Mouse (Mus musculus): Measurements from ENCODE around the gene Neurl1a.
"Not testable (repeated sequence)": the region's sequence is repeated elsewhere in the genome, so short reads cannot be mapped to it uniquely, and the experiment has no call there.

The Neurl1a gene

GRCm38 (mm10) chr19:47178431-47179271, at the start of gene Neurl1a:
Gene Neurl1a, plus strand, starts transcription at chr19:47178820.
- no peak for DNase-seq (ENCODE audit: low spot score in 2 of 2)

DNA sequence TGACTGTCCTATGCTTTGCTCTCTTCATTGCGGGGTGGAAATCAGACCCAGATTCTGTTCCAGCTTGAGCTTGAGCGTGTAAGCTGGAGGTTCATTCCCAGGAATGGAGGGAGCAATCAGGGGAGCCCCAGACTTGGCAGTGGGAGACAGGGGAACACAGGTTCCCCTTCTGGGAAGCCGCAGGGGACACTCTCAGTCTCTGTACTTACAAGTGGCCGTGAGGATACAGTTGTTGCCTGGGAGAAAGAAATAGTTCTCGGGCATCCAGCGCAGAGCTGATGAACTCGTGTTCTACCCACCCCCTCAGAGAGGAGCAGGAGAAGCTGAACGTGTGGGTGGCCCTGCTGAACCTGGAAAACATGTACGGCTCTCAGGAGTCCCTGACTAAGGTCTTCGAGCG, 49.8 kb upstream of the Neurl1a start:
- DNase-seq (ENCODE audit: low spot score in 2 of 2): no peak

GRCm38 (mm10) chr19:47130551-47131125, 48.0 kb upstream of the Neurl1a start:
- peak; percentile 64 to 66 for DNase-seq (ENCODE audit: low spot score in 2 of 2)

- DNase-seq (ENCODE audit: low spot score in 2 of 2): peak; percentile 83 to 85
These were observed 45.5 kb upstream of the Neurl1a start for GRCm38 (mm10) chr19:47133161-47133560.

DNA sequence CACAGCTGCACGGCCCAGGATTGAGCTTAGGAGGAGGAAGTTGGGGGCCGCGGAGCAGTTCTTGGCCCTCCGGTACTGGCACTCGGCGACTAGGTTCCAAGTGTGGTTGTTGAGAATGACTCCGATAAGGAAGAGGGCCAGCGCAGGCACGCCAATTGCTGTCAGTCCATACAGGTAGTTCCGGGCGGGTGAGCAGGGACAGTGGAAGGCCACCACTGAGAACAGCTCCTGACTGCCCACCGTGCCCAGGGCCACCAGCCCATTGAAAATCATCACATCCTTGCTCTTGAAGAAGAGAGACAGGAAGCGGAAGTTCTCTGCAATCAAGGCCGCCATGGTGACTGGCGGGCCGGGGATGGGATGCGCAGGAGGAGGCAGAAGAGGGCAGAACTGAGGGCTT, 43.1 kb upstream of the Neurl1a start:
- no peak for DNase-seq (ENCODE audit: low spot score in 2 of 2)

- no peak for DNase-seq (ENCODE audit: low spot score in 2 of 2)
These were observed 42.5 kb upstream of the Neurl1a start for GRCm38 (mm10) chr19:47136170-47136569.

- DNase-seq (ENCODE audit: low spot score in 2 of 2): peak; percentile 62 to 63
These were observed 41.5 kb upstream of the Neurl1a start for GRCm38 (mm10) chr19:47137051-47137581.

- peak; percentile 65 to 74 for DNase-seq (ENCODE audit: low spot score in 2 of 2)
These were observed 40.7 kb upstream of the Neurl1a start, which contains the start of gene Calhm2 for GRCm38 (mm10) chr19:47137771-47138421. Gene Calhm2, minus strand, starts transcription at chr19:47138294.

DNA sequence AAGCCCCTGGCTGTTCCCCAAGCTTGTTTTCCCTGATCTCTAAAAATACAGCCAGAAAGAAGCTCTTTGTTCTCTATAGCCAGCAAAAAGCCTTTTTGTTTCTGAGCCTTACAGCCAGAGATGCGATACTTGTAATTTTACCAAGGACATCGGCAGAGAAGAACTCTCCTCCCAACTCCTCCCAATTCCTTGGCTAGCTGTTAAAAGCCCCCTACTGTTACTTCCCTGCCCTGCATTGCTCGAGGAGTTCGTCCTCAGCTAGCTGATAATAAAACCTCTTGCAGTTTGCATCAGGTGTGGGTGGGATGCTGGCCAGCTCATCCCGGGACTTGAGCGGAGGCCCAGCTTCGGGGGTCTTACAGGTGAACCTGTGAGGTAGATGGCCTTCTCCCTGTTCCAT, 39.0 kb upstream of the Neurl1a start:
- DNase-seq (ENCODE audit: low spot score in 2 of 2): not testable (repeated sequence)

- DNase-seq (ENCODE audit: low spot score in 2 of 2): no peak
These were observed 36.2 kb upstream of the Neurl1a start for GRCm38 (mm10) chr19:47142438-47142837.

DNA sequence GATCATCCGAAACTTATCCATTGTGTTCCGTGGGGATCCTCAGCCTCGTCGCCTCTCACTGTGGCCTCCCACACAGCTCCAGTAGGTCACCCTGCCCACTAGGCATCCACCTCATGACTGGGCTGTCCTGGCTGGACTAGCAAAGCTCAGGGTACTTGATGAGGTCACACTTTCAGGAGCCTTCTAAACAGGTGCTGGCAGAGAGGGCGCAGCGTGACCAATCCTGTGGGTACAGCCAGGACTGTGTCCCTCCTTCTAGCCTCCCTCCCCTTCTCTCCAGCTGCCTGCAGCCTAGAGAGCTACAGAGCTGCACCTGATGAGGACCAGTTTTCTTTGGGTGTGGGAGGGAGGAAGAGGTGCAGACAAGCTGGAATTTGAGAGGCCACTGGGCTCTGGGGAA, 34.5 kb upstream of the Neurl1a start, which contains the start of gene Calhm1:
TSS of gene Calhm1 (minus strand) at position 101 of the 400 bp plus-strand sequence.
- DNase-seq (ENCODE audit: low spot score in 2 of 2): no peak

DNA sequence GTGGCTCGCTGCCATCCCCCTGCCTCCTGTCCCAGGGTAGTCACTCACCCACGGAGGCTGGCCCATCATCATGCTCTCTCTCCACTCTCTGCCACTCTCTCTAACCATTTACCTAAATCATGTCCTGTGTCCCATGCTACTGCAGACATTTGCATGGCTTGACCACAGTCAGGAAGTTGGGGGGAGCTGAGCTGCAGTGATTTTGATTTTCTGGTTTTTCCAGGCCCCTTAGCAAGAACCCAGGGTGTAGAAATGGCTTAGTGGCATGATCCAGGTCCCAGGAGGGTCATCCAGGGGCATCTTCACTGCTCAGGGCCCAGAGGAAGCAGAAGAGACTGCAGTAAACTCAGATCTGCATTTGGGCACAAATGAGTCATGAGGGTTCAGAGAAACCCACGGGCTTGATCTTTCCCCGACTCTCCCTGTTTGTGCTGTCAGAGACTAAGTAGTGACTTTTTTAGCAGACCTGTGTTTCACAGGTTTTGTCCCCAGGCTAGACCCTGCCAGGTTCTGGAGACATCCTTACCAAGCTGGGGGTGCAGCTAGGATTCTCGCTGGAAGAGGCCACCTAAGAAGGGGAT, 30.3 kb upstream of the Neurl1a start:
- DNase-seq (ENCODE audit: low spot score in 2 of 2): peak; percentile 51

DNA sequence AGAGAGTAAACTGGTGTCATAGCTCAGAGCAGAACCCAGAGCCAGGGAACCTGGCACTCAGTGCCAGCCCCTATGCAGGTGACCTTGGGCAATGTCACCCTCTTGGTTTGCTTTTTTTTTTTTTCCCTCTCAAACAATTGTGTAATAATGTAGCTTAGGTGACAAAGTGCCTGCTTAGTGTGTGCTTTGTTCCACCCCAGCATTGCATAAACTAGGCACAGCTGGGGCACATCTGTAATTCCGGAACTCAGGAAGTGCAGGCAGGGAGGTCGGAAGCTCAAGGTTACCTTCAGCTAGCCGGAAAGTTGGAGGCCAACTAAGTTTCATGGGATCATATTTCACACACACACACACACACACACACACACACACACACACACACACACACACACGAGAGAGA, 28.8 kb upstream of the Neurl1a start:
- no peak for DNase-seq (ENCODE audit: low spot score in 2 of 2)

DNA sequence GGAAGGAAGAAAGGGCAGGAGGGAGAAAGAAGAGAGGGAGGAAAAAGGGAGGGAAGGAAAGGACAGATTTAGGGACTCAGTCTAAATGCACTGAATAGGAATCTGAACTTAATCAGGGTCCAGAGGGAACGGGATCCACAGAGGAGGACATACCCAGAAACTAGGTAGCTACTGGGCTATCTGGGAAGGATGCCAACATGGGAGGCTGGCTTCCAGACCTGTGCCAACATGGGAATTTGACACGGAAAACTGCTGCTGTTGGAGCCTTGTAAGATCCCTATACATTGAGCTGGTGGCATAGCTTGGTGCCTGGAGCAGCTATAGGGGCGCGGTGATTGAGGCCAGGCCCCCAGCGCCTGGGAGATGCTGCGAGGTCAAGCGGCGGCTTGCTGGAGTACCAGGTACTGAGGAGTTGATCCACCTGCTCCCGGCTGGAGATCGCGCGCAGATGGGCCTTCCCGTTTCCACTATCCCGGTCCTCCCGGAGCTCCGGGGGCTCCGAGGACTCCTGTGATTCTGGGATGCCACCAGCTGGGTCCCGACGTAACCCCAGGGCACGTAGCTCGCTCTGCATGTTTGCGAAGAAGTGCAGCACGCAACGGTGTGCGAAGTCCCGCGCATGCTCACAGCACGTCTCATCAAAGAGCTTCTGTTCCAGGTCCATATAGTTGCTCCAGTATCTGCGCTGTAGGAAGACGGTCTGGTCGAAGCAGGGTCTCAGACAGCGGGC, 27.1 kb upstream of the Neurl1a start:
- DNase-seq (ENCODE audit: low spot score in 2 of 2): no peak

DNA sequence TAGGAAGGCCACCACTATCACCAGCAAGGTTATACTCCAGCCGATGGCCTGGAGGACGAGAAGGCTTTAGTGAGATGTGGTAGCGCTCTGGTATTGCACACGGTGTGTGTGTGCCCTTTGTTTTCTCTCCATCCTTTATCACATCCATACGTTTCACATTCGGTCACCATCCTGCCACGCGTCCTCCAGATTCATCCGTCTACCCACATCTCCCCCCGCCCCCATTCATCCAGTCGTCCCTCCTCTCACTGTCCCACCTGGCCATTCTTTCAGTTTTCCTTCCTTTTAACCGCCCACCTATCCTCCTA, 26.6 kb upstream of the Neurl1a start:
- DNase-seq (ENCODE audit: low spot score in 2 of 2): no peak

DNA sequence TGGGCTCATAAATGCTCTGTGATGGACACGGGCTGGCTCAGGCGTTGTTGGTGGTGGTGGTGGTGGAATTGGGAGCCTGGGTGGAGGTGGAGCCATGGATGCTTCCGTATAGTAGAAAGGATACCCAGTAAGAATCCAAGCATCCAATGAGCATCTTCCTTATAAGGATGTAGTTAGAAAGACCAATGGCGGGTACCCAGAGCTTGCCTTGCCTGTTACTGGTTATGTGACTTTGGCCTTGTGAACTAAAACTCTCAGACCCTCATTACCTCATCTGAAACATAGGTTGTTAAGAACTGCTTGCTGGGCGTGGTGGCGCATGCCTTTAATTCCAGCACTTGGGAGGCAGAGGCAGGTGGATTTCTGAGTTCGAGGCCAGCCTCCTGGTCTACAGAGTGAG, 24.9 kb upstream of the Neurl1a start:
- DNase-seq (ENCODE audit: low spot score in 2 of 2): no peak

DNA sequence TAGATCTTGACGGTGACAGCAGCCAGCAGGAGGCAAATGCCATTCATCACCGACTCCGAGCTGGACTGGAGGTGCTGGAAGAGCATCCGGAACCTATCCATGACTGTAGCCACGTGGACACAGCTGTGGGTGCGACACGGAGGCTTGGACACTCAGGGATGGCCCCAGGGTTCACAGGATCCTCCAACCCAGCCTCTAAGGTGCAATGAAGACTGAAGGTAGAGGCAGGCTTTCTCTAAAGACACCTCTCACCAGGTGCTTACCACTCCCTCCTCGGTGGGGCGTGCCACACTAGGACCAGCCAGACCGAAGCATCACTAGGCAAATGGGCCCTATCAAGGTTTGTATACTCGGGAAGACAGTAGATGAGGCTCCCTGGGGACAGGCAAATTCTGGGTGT, 21.0 kb upstream of the Neurl1a start, which contains the start of gene Calhm3:
TSS of gene Calhm3 (minus strand) at position 101 of the 400 bp plus-strand sequence.
- no peak for DNase-seq (ENCODE audit: low spot score in 2 of 2)

- DNase-seq (ENCODE audit: low spot score in 2 of 2): no peak
These were observed 17.0 kb upstream of the Neurl1a start for GRCm38 (mm10) chr19:47161669-47162068.

DNA sequence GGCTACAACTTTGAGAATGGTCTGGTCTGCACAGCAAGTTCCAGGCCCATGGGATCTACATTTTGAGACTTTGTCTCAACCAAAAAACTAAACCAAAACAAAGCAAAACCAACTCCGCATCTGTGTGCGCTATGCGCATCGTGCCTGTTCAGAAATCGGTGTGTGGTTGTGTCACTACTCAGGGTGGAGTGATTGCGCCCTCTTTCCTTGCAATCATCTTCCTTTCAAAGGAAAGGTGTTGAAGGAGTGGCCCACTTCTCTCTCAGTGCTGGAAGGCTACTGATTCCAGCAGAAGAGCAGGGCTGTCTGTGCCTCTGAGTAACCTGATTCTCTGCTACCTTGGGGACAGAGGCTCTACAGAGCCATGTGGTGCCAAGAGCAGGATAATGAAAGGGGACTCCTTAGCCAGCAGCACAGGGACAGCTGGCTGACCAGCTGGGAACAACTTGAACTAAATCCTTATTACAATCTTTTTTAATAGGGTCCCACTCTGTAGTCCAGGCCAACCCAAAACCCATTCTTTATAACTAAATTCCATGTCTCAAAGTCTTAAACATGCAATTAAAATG, 15.4 kb upstream of the Neurl1a start:
- DNase-seq (ENCODE audit: low spot score in 2 of 2): no peak

DNA sequence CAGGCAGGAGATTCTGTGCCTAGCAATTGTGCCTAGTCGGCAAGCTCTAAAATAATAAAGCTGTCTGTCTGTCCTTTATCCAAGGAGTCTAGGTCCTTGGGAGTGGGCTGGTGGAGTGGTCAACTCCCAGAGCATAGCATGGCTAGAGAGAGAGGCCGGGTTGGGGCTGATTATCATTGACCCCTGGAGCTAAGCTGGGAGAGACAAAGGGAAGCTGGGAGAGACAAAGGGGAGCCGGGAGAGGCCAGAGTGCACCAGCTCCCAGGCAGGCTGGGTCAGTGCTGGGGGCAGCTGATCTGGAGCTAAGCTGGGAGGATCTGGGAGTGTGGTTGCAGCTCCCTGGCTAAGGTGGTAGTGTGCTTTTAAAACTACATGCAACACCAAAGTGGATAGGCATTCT, 11.9 kb upstream of the Neurl1a start:
- DNase-seq (ENCODE audit: low spot score in 2 of 2): no peak

- no peak for DNase-seq (ENCODE audit: low spot score in 2 of 2)
These were observed 10.9 kb upstream of the Neurl1a start for GRCm38 (mm10) chr19:47167617-47168214.
